Mouse (Mus musculus) ES-E14 (cell line): ENCODE measurements around the gene Fem1a.

Experiments used
- CHD2 ChIP-seq: IDR thresholded peaks from 2 replicates; pipeline ENCODE4 v1.6.1; 2014; ENCODE audit warnings: mild to moderate bottlenecking, low read depth, low read length, inconsistent platforms
- MAFK ChIP-seq: IDR thresholded peaks from 2 replicates; pipeline ENCODE4 v1.6.1; 2014; ENCODE audit warnings: mild to moderate bottlenecking, low read depth, low read length, inconsistent platforms; ENCODE audit not compliant: insufficient read depth
- ZC3H11A ChIP-seq: IDR thresholded peaks from 2 replicates; pipeline ENCODE4 v1.6.1; 2012; ENCODE audit warnings: low read depth, mild to moderate bottlenecking, inconsistent platforms, low read length, borderline replicate concordance

- TF ChIP-seq CHD2 (no peak), MAFK (no peak), ZC3H11A (no peak)
Observed at GRCm38 (mm10) chr17:56211090-56211489, 45.5 kb upstream of the Fem1a start.
